Mouse (Mus musculus) heart, postnatal 0 days (tissue): ENCODE measurements around the gene Ggt5. TPM values are rescaled to one million over a fixed set of nuclear protein-coding genes. Genes with fewer than 3 reads are reported as not detected.

ENCODE experiments used
- ATAC-seq: fragments of 200-750 bp; cut with Nextera tagmentation; 2 replicates; pipeline ENCODE4 v1.8.0; 2017; ENCODE audit warnings: low read depth, moderate number of reproducible peaks, moderate library complexity; ENCODE audit not compliant: insufficient read depth
- DNase-seq: peaks from one replicate; pipeline ENCODE4 v3.0.0-alpha.2; 2016; ENCODE audit warnings: low spot score
- H3K27ac ChIP-seq: fragments of 300-500 bp; sonication (generic); 2 replicates; pipeline ENCODE4 v1.5.1; 2014; ENCODE audit warnings: low read depth, mild to moderate bottlenecking
- H3K27me3 ChIP-seq: fragments of 300-500 bp; sonication (generic); 2 replicates; pipeline ENCODE4 v1.6.1; 2014; ENCODE audit warnings: low read length, mixed read lengths; ENCODE audit not compliant: control insufficient read depth, insufficient read depth
- H3K36me3 ChIP-seq: fragments of 300-500 bp; sonication (generic); replicated peaks from 2 replicates; pipeline ENCODE4 v1.6.1; 2014; ENCODE audit warnings: low read length, mixed read lengths; ENCODE audit not compliant: control insufficient read depth, insufficient read depth
- H3K4me1 ChIP-seq: fragments of 300-500 bp; sonication (generic); 2 replicates; pipeline ENCODE4 v1.6.1; 2014; ENCODE audit warnings: antibody characterized with exemption; ENCODE audit not compliant: control insufficient read depth, insufficient read depth
- H3K4me2 ChIP-seq: fragments of 300-500 bp; sonication (generic); 2 replicates; pipeline ENCODE4 v1.6.1; 2014; ENCODE audit warnings: low read depth, mild to moderate bottlenecking, low read length, moderate library complexity
- H3K4me3 ChIP-seq: fragments of 300-500 bp; sonication (generic); 2 replicates; pipeline ENCODE4 v1.5.1; 2014; ENCODE audit warnings: low read depth, low read length
- H3K9ac ChIP-seq: fragments of 300-500 bp; sonication (generic); replicated peaks from 2 replicates; pipeline ENCODE4 v1.6.1; 2014; ENCODE audit warnings: low read depth, low read length, mixed read lengths
- H3K9me3 ChIP-seq: fragments of 300-500 bp; sonication (generic); replicated peaks from 2 replicates; pipeline ENCODE4 v1.6.1; 2016; ENCODE audit warnings: low read length; ENCODE audit not compliant: control insufficient read depth
- CTCF ChIP-seq: IDR thresholded peaks from 2 replicates; pipeline ENCODE4 v1.5.1; 2016; ENCODE audit warnings: antibody characterized with exemption, control low read depth, low read depth
- EP300 ChIP-seq: IDR thresholded peaks from 2 replicates; pipeline ENCODE4 v1.6.1; 2016; ENCODE audit warnings: antibody characterized with exemption, low read depth
- WGBS: fragments of 180-500 bp; shearing (Covaris S2); extraction: QIAGEN DNeasy Blood & Tissue Kit; methylation state at CpG from one replicate; pipeline ENCODE4 v1.1.7; 2014; 5-methylcytosine and 5-hydroxymethylcytosine counted together
- polyA plus RNA-seq: library from polyadenylated mRNA; unstranded; fragments of >200 nt; fragmentation: Nextera tagmentation; extraction: Ambion mirVana; gene quantifications from 2 replicates; pipeline ENCODE4 v1.2.1, GENCODE M21; 2015
- total RNA-seq: library from RNA; depleted of rRNA; stranded (reverse); fragments of >200 nt; gene quantifications from 2 replicates; pipeline ENCODE4 v1.2.3, GENCODE M21; 2014; ENCODE audit warnings: low replicate concordance

The Ggt5 gene
- total and polyA plus RNA-seq, 2 experiments from 2014 or later = 6.7 to 53.4 TPM

DNA sequence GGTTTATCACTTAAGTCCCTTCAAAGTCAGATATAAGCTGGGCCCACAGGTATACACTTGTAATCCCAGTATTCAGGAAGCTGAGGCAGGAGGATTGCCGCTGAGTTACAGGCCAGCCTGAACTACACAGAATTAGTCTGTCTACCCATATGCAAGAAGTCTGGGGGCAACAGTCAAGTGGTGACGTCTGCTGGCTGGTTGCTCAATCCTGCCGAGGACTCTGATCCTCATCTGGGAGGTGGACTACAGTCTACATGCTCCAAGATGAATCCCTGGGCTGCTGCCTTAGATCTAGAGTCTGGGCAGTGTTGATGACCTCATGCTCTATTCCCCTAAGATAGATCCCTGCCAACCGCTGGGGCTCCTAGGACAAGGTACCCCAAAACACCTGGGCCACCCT is 64.9 kb downstream of the Ggt5 start:
- no peak overlapping the region for H3K4me2 ChIP-seq

DNA sequence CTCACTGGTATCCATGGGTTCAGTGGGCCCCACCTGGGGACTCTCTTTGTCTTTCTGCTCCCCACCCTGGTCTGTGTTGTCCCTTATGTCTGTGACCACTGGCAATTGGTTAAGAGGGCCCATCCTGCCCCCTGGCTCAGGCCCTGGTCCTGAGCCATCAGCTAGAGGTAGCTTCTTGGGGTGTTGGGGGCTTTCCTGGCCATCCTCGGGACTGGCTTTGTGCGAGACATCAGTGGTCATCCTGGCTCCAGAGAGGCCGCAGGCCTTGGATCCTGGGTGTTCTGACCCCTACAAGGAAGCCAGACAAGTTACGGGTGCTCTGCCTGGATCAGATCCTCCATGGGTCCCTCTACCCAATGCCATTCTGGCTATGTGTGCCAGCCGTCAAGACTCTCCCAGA is 68.0 kb downstream of the Ggt5 start:
- WGBS = 88% methylated on average over 5 of the region's 5 CpGs
- H3K27me3 ChIP-seq = no peaks in the 10 kb centered on the region
- no peaks in the 10 kb centered on the region for H3K9me3 ChIP-seq
- DNase-seq = no peak
- H3K9ac ChIP-seq = no peak overlapping the region
- no peak for ATAC-seq
- no peak overlapping the region for H3K4me3 ChIP-seq
- no peaks in the 10 kb centered on the region for H3K4me1 ChIP-seq
- TF ChIP-seq CTCF (no peak), EP300 (no peak)
- H3K27ac ChIP-seq = no peak overlapping the region
- peaks cover 87% of the 10 kb centered on the region for H3K36me3 ChIP-seq
- no peak overlapping the region for H3K4me2 ChIP-seq

More for the DNA sequence above, 64.9 kb downstream of the Ggt5 start:
- ATAC-seq = no peak
- H3K9ac ChIP-seq = no peak overlapping the region
- no peak overlapping the region for H3K27ac ChIP-seq
- H3K36me3 ChIP-seq = peaks cover 100% of the 10 kb centered on the region
- no peaks in the 10 kb centered on the region for H3K27me3 ChIP-seq
- no peaks in the 10 kb centered on the region for H3K9me3 ChIP-seq
- H3K4me3 ChIP-seq = no peak overlapping the region
- no peaks in the 10 kb centered on the region for H3K4me1 ChIP-seq
- DNase-seq = no peak
- TF ChIP-seq CTCF = no peak
- no peak for TF ChIP-seq EP300
- WGBS = 81% methylated on average over 4 of the region's 4 CpGs

DNA sequence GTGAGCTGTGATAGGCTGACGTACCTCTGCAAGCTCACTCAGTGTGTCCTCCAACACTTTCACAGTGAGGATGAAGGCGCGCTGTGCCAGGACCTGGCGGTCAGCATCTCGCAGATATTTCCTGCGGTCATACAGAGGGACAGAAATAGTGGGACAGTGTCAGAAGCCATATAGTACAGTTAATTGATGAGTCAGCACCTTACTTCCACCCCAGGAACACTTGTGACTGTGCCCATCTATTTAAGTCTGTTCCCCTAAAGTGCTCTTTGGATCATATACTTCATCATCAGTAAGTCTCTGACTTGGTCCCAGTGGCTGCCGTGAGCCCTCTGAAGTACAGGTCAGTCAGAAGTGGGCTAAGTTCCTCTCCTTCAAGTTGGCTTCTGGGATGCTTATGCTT is 68.6 kb downstream of the Ggt5 start:
- H3K27ac ChIP-seq = no peak overlapping the region
- no peak overlapping the region for H3K9ac ChIP-seq
- WGBS = 95% methylated on average over 7 of the region's 7 CpGs
- no peak overlapping the region for H3K4me3 ChIP-seq
- H3K4me2 ChIP-seq = no peak overlapping the region
- TF ChIP-seq CTCF (no peak), EP300 (no peak)
- H3K36me3 ChIP-seq = peaks cover 85% of the 10 kb centered on the region
- H3K9me3 ChIP-seq = no peaks in the 10 kb centered on the region
- ATAC-seq (no peak), DNase-seq (no peak)
- H3K27me3 ChIP-seq = no peaks in the 10 kb centered on the region
- H3K4me1 ChIP-seq = no peaks in the 10 kb centered on the region

DNA sequence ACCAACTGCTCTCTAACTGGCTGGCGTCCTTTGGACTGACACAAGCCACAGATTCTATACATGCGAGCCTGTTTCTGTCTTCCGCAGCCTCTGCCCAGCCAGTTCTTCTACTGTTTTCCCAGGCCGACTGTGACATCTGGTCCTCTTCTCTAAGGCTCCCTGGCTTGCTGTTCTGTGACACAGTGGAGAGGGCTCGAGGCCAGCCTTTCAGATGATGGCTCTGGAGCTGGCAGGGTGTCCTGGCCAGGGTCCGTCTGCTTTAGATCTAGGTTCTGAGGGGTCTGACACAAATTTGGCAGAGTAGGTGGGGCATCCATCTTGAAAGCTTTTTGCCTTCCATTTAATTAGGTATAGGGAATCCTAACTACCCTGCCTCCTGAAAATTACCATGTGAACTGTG is 72.2 kb downstream of the Ggt5 start:
- TF ChIP-seq EP300 = no peak
- no peak for TF ChIP-seq CTCF
- DNase-seq = no peak
- Histone ChIP-seq H3K9me3 (no peaks in the 10 kb centered on the region), H3K4me3 (no peak overlapping the region), H3K36me3 (peaks cover 56% of the 10 kb centered on the region), H3K27ac (no peak overlapping the region), H3K27me3 (no peaks in the 10 kb centered on the region), H3K9ac (no peak overlapping the region), H3K4me1 (peaks cover under 1% of the 10 kb centered on the region; the same call in 1 of the 2 replicates), H3K4me2 (no peak overlapping the region)
- 84% methylated on average over 6 of the region's 6 CpGs for WGBS
- no peak for ATAC-seq

DNA sequence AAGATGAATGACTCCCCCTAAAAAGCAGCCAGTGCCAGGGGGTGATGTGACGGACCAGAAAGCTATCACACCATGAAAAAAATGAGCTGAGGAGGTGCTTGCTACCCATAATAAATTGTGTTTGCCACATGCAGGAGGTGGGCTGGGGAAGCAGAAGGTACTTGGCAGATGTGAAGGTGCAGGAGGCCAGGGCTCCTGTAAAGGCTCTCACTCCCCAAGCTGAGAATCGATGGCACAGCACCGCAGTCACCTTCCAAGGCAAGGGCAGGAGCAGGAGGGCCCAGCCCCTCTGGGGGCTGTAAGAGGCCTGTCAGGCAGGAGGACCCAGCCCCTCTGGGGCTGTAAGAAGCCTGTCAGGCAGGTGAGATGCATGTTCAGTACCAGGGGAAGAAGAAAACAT is 72.7 kb downstream of the Ggt5 start:
- ATAC-seq = no peak
- DNase-seq = no peak

DNA sequence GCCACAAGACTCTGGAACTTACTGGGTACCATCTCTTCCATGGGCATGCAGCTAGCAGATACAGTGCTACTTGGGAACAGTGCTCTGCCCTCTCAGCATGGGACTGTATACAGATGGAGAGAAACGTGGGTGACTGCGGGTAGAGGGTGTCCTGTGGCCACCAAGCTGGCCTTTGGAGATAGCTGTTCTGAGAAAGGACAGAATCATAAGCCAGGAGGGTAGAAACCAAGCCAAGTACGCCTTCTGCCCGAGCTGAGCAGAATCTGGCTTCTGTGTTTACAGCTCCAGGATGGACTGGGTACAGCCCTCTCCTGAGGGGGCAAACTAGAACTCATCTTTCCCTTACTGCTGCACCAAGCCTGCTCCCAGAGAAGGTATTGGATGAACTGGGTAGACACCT is 73.4 kb downstream of the Ggt5 start:
- peaks cover 44% of the 10 kb centered on the region for H3K36me3 ChIP-seq
- no peak overlapping the region for H3K27ac ChIP-seq
- H3K9me3 ChIP-seq = no peaks in the 10 kb centered on the region
- H3K4me1 ChIP-seq = peaks cover 9% of the 10 kb centered on the region
- WGBS = 87% methylated on average over 4 of the region's 4 CpGs
- TF ChIP-seq EP300 = no peak
- TF ChIP-seq CTCF = no peak
- no peak overlapping the region for H3K9ac ChIP-seq
- H3K27me3 ChIP-seq = no peaks in the 10 kb centered on the region
- DNase-seq = no peak
- H3K4me3 ChIP-seq = no peak overlapping the region
- ATAC-seq = no peak
- no peak overlapping the region for H3K4me2 ChIP-seq

More for the DNA sequence above, 72.7 kb downstream of the Ggt5 start:
- Histone ChIP-seq H3K27ac (no peak overlapping the region), H3K9me3 (no peaks in the 10 kb centered on the region), H3K36me3 (peaks cover 51% of the 10 kb centered on the region), H3K27me3 (no peaks in the 10 kb centered on the region), H3K4me3 (no peak overlapping the region), H3K4me2 (no peak overlapping the region), H3K4me1 (peaks cover 5% of the 10 kb centered on the region), H3K9ac (no peak overlapping the region)
- TF ChIP-seq CTCF (no peak), EP300 (no peak)
- 85% methylated on average over 3 of the region's 3 CpGs for WGBS
